Mouse (Mus musculus): ENCODE results near the gene Sp110.
A peak's percentile ranks its signal among the peaks of the same experiment; 100 is the strongest.
"Not testable (repeated sequence)": the region's sequence is repeated elsewhere in the genome, so short reads cannot be mapped to it uniquely, and the experiment has no call there.

Gene Sp110

GRCm38 (mm10) chr1:85598271-85599012, at the start of gene Sp110:
Gene Sp110, minus strand, starts transcription at chr1:85598817.
- DNase-seq (ENCODE audit: low spot score) = not testable (repeated sequence)

GRCm38 (mm10) chr1:85638144-85638543, 39.5 kb upstream of the Sp110 start:
- not testable (repeated sequence) for DNase-seq (ENCODE audit: low spot score)

- not testable (repeated sequence) for DNase-seq (ENCODE audit: low spot score)
Observed at GRCm38 (mm10) chr1:85636936-85637335, 38.3 kb upstream of the Sp110 start.

GRCm38 (mm10) chr1:85618689-85619088, 20.1 kb upstream of the Sp110 start:
- not testable (repeated sequence) for DNase-seq (ENCODE audit: low spot score)

- not testable (repeated sequence) for DNase-seq (ENCODE audit: low spot score)
Observed at GRCm38 (mm10) chr1:85617161-85617560, 18.5 kb upstream of the Sp110 start.

- DNase-seq (ENCODE audit: low spot score) = not testable (repeated sequence)
Observed at GRCm38 (mm10) chr1:85615819-85616218, 17.2 kb upstream of the Sp110 start.

GRCm38 (mm10) chr1:85615096-85615495, 16.5 kb upstream of the Sp110 start:
- DNase-seq (ENCODE audit: low spot score) = not testable (repeated sequence)

GRCm38 (mm10) chr1:85610581-85610980, 12.0 kb upstream of the Sp110 start:
- not testable (repeated sequence) for DNase-seq (ENCODE audit: low spot score)

GRCm38 (mm10) chr1:85608361-85608760, 9.7 kb upstream of the Sp110 start:
- DNase-seq (ENCODE audit: low spot score) = not testable (repeated sequence)

GRCm38 (mm10) chr1:85604341-85604740, 5.7 kb upstream of the Sp110 start:
- not testable (repeated sequence) for DNase-seq (ENCODE audit: low spot score)

- not testable (repeated sequence) for DNase-seq (ENCODE audit: low spot score)
Observed at GRCm38 (mm10) chr1:85600794-85601193, 2.2 kb upstream of the Sp110 start.

- not testable (repeated sequence) for DNase-seq (ENCODE audit: low spot score)
Observed at GRCm38 (mm10) chr1:85600078-85600477, 1.5 kb upstream of the Sp110 start, which contains the start of gene Sp140. Gene Sp140, plus strand, starts transcription at chr1:85600378.

GRCm38 (mm10) chr1:85592526-85592925, 6.1 kb downstream of the Sp110 start:
- not testable (repeated sequence) for DNase-seq (ENCODE audit: low spot score)

- DNase-seq (ENCODE audit: low spot score) = not testable (repeated sequence)
Observed at GRCm38 (mm10) chr1:85588697-85589096, 9.9 kb downstream of the Sp110 start.

GRCm38 (mm10) chr1:85581518-85581917, 17.1 kb downstream of the Sp110 start:
- DNase-seq (ENCODE audit: low spot score) = not testable (repeated sequence)

- DNase-seq (ENCODE audit: low spot score) = not testable (repeated sequence)
Observed at GRCm38 (mm10) chr1:85580578-85580977, 18.0 kb downstream of the Sp110 start.

- DNase-seq (ENCODE audit: low spot score) = not testable (repeated sequence)
Observed at GRCm38 (mm10) chr1:85580148-85580534, 18.5 kb downstream of the Sp110 start.

GRCm38 (mm10) chr1:85579199-85580147, 19.1 kb downstream of the Sp110 start:
- not testable (repeated sequence) for DNase-seq (ENCODE audit: low spot score)

- not testable (repeated sequence) for DNase-seq (ENCODE audit: low spot score)
Observed at GRCm38 (mm10) chr1:85578372-85579010, 20.1 kb downstream of the Sp110 start.

GRCm38 (mm10) chr1:85575376-85575775, 23.2 kb downstream of the Sp110 start, which contains the start of gene G530012D18Rik:
Gene G530012D18Rik, plus strand, starts transcription at chr1:85575676.
- DNase-seq (ENCODE audit: low spot score) = not testable (repeated sequence)

- not testable (repeated sequence) for DNase-seq (ENCODE audit: low spot score)
Observed at GRCm38 (mm10) chr1:85573554-85573953, 25.1 kb downstream of the Sp110 start.

GRCm38 (mm10) chr1:85555261-85555660, 43.4 kb downstream of the Sp110 start:
- peak; percentile 26 for DNase-seq (ENCODE audit: low spot score)
